Mouse (Mus musculus) stomach, embryonic 14.5 days (tissue): ENCODE results near the gene Plxnc1. TPM values are rescaled to one million over a fixed set of nuclear protein-coding genes. Genes with fewer than 3 reads are reported as not detected.
A peak's percentile ranks its signal among the peaks of the same experiment; 100 is the strongest.

ENCODE experiments used
- ATAC-seq: fragments of 200-750 bp; cut with Nextera tagmentation; 2 replicates; pipeline ENCODE4 v1.8.0; 2017; ENCODE audit warnings: low read depth, moderate TSS enrichment; ENCODE audit not compliant: insufficient number of reproducible peaks, insufficient read depth, low FRiP score
- H3K27ac ChIP-seq: fragments of 300-500 bp; sonication (generic); 2 replicates; pipeline ENCODE4 v1.5.1; 2014; ENCODE audit warnings: mild to moderate bottlenecking, low read length, moderate library complexity, mixed read lengths
- H3K27me3 ChIP-seq: fragments of 300-500 bp; sonication (generic); 2 replicates; pipeline ENCODE4 v1.6.1; 2014; ENCODE audit warnings: low read length, control low read depth, mixed read lengths; ENCODE audit not compliant: control insufficient read depth, insufficient read depth
- H3K36me3 ChIP-seq: fragments of 300-500 bp; sonication (generic); 2 replicates; pipeline ENCODE4 v1.6.1; 2014; ENCODE audit warnings: mild to moderate bottlenecking, control low read depth, low read length, moderate library complexity, mixed read lengths; ENCODE audit not compliant: control insufficient read depth, insufficient read depth
- H3K4me1 ChIP-seq: fragments of 300-500 bp; sonication (generic); 2 replicates; pipeline ENCODE4 v1.6.1; 2014; ENCODE audit warnings: low read length, control low read depth, mixed read lengths; ENCODE audit not compliant: control insufficient read depth, insufficient read depth
- H3K4me2 ChIP-seq: fragments of 300-500 bp; sonication (generic); replicated peaks from 2 replicates; pipeline ENCODE4 v1.6.1; 2014; ENCODE audit warnings: low read depth, low read length, control low read depth
- H3K4me3 ChIP-seq: fragments of 300-500 bp; sonication (generic); 2 replicates; pipeline ENCODE4 v1.5.1; 2014; ENCODE audit warnings: low read depth, low read length, control low read depth
- H3K9ac ChIP-seq: fragments of 300-500 bp; sonication (generic); replicated peaks from 2 replicates; pipeline ENCODE4 v1.6.1; 2014; ENCODE audit warnings: low read depth, mild to moderate bottlenecking, control low read depth, low read length, moderate library complexity, mixed read lengths
- H3K9me3 ChIP-seq: fragments of 300-500 bp; sonication (generic); 2 replicates; pipeline ENCODE4 v1.6.1; 2016; ENCODE audit warnings: low read depth, low read length, control low read depth; ENCODE audit not compliant: control insufficient read depth
- WGBS: fragments of 180-500 bp; shearing (Covaris S2); extraction: QIAGEN DNeasy Blood & Tissue Kit; methylation state at CpG from one replicate; pipeline ENCODE4 v1.1.7; 2014; 5-methylcytosine and 5-hydroxymethylcytosine counted together
- polyA plus RNA-seq: library from polyadenylated mRNA; unstranded; fragments of >200 nt; fragmentation: Nextera tagmentation; extraction: Ambion mirVana; gene quantifications from 2 replicates; pipeline ENCODE4 v1.2.1, GENCODE M21; 2014

Plxnc1 gene
- polyA plus RNA-seq, 1 experiment from 2014 or later, result 2.3 TPM

DNA sequence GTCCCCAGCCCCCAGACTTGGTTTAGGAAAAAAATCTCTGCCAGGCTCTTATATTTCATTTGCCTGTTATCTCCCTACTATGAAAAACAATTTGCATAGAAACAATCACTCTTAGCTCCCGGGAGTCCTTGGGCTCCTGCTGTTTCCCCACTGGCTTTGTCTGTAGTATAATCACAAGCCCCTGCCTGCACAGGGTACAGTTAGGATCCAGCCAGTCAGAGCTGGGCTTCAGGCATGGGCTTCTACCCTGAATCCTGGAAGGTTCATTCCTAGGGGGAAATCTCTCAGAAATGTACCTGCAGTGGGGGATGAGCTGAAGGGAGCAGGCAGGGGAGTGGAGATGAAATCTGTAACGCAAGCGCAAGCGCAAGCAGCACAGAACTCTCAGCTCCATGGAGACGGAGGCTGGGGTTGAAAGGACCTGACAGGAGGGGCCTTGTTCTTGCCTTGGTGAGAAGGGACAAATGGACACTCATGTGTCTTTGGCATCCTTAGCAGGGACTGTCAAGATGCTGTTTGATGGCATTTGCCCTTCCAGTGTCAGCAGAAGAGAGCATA, 33.7 kb upstream of the Plxnc1 start:
- WGBS, result 48% methylated on average over 5 of the region's 5 CpGs
- ATAC-seq, result no peak
- Histone ChIP-seq H3K9me3 (no peaks in the 10 kb centered on the region), H3K4me3 (no peak overlapping the region), H3K27ac (no peak overlapping the region), H3K9ac (no peak overlapping the region), H3K4me2 (no peak overlapping the region), H3K27me3 (no peaks in the 10 kb centered on the region), H3K4me1 (no peaks in the 10 kb centered on the region), H3K36me3 (no peaks in the 10 kb centered on the region)

DNA sequence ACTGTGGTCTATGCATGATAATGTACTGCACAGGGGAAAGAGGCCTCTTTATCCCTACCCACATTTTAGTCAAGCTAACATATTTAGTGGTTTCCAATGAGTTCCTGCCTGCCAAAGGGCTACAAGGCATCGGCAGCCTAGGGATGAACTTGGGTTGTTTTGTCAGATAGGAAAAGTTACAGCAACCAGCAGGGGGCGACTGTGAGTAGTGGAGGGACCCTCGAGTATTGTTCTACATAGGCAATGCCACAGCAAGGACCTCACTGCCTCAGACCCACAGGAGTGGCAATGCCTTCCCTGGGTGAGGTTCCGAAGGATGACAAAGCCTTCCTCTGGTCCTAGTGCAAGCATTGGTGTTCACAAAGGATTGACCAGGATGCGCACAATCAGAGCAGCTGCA, 31.7 kb upstream of the Plxnc1 start:
- WGBS, result 63% methylated on average over 5 of the region's 5 CpGs
- no peak for ATAC-seq

DNA sequence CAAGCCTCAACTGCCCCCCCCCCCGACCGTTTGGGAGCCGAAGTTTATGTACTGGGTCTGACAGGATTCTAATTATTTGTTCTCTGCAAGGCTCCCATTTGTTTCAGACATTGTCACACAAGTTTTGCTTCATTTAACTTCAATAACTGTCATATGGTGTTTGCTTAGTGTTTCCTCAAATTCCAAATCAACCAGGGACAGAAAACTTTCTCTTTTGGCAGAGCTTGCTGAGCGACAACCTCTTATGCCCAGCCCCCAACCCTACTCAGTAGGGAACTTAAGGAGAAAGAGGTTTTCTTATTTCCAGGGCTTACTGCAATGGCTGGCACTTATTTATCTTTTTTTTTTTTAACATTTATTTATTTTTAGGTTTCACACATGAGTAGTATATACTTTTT, 30.5 kb upstream of the Plxnc1 start:
- ATAC-seq, result no peak
- Histone ChIP-seq H3K9ac (no peak overlapping the region), H3K4me3 (no peak overlapping the region), H3K9me3 (no peaks in the 10 kb centered on the region), H3K4me2 (0 out of 2 replicates have a peak overlapping the region, but pooled peaks have one; percentile 3), H3K27ac (no peak overlapping the region), H3K36me3 (no peaks in the 10 kb centered on the region), H3K27me3 (no peaks in the 10 kb centered on the region), H3K4me1 (no peaks in the 10 kb centered on the region)
- WGBS, result 27% methylated on average over 4 of the region's 4 CpGs

More for the DNA sequence above, 31.7 kb upstream of the Plxnc1 start:
- H3K9ac ChIP-seq, result no peak overlapping the region
- H3K27me3 ChIP-seq, result no peaks in the 10 kb centered on the region
- no peak overlapping the region for H3K4me3 ChIP-seq
- H3K4me1 ChIP-seq, result no peaks in the 10 kb centered on the region
- H3K27ac ChIP-seq, result no peak overlapping the region
- H3K36me3 ChIP-seq, result no peaks in the 10 kb centered on the region
- no peaks in the 10 kb centered on the region for H3K9me3 ChIP-seq
- H3K4me2 ChIP-seq, result no peak overlapping the region

- no peak for ATAC-seq
- Histone ChIP-seq H3K27me3 (no peaks in the 10 kb centered on the region), H3K4me3 (no peak overlapping the region), H3K9me3 (no peaks in the 10 kb centered on the region), H3K36me3 (no peaks in the 10 kb centered on the region), H3K4me1 (no peaks in the 10 kb centered on the region), H3K27ac (no peak overlapping the region), H3K9ac (no peak overlapping the region), H3K4me2 (0 out of 2 replicates have a peak overlapping the region, but pooled peaks have one; percentile 3)
- 56% methylated on average over 9 of the region's 9 CpGs for WGBS
These were observed 29.9 kb upstream of the Plxnc1 start for GRCm38 (mm10) chr10:94974345-94975098.

- H3K4me1 ChIP-seq, result no peaks in the 10 kb centered on the region
- H3K27me3 ChIP-seq, result no peaks in the 10 kb centered on the region
- WGBS, result 65% methylated on average over 3 of the region's 3 CpGs
- no peaks in the 10 kb centered on the region for H3K36me3 ChIP-seq
- H3K27ac ChIP-seq, result no peak overlapping the region
- H3K9me3 ChIP-seq, result no peaks in the 10 kb centered on the region
- no peak for ATAC-seq
- H3K4me3 ChIP-seq, result no peak overlapping the region
- H3K9ac ChIP-seq, result no peak overlapping the region
- H3K4me2 ChIP-seq, result no peak overlapping the region
These were observed 27.1 kb upstream of the Plxnc1 start for GRCm38 (mm10) chr10:94971625-94972161.

DNA sequence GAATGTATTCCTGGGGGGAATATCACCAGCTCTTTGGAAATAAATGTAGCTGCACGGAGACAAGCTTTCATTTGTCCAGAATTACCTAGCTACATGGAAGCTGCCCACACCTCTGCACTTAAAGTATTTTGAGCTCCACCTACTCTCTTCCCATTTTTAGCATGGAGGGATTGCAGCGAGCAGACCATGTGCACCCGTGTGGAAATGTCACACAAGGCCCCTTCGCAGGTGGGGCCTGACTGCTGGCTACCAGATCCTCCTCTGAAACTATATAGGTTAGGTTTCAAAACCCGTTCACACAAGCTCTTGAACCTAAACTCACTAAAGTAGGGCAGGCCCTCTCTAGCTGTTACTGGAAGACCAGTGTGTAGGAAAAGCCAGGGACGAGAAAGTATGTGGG, 25.6 kb upstream of the Plxnc1 start:
- no peaks in the 10 kb centered on the region for H3K36me3 ChIP-seq
- H3K27me3 ChIP-seq, result no peaks in the 10 kb centered on the region
- no peaks in the 10 kb centered on the region for H3K4me1 ChIP-seq
- H3K27ac ChIP-seq, result no peak overlapping the region
- H3K9ac ChIP-seq, result no peak overlapping the region
- no peak overlapping the region for H3K4me2 ChIP-seq
- no peak overlapping the region for H3K4me3 ChIP-seq
- peaks cover 2% of the 10 kb centered on the region; the same call in 1 of the 2 replicates for H3K9me3 ChIP-seq
- 75% methylated on average over 6 of the region's 6 CpGs for WGBS
- no peak for ATAC-seq

DNA sequence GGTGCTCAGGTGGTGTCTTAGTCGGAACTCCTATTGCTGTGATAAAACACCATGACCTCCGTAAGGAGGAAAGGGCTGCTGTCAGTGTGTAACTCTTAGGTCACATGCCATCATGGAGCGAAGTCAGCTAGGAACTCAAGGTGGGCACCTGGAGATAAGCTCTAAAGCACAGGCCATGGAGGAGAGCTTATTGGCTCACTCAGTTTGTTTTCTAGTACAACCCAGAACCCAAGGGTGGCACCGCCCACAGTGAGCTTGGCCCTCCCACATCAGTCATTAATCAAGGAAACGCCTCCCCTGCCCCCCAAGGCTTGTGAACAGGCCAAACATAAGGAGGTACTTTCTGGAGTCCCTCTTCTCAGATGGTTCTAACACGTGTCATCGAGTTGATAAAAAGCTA, 22.8 kb upstream of the Plxnc1 start:
- Histone ChIP-seq H3K4me3 (no peak overlapping the region), H3K27me3 (no peaks in the 10 kb centered on the region), H3K9me3 (peaks cover 10% of the 10 kb centered on the region; the same call in 1 of the 2 replicates), H3K4me2 (no peak overlapping the region), H3K9ac (no peak overlapping the region), H3K36me3 (no peaks in the 10 kb centered on the region), H3K4me1 (no peaks in the 10 kb centered on the region), H3K27ac (no peak overlapping the region)
- 85% methylated on average over 7 of the region's 7 CpGs for WGBS
- no peak for ATAC-seq

GRCm38 (mm10) chr10:94966789-94967188, 22.2 kb upstream of the Plxnc1 start:
- no peaks in the 10 kb centered on the region for H3K36me3 ChIP-seq
- ATAC-seq, result no peak
- WGBS, result 94% methylated on average over 7 of the region's 7 CpGs
- no peak overlapping the region for H3K27ac ChIP-seq
- no peak overlapping the region for H3K9ac ChIP-seq
- H3K4me1 ChIP-seq, result no peaks in the 10 kb centered on the region
- H3K4me3 ChIP-seq, result no peak overlapping the region
- H3K4me2 ChIP-seq, result no peak overlapping the region
- H3K27me3 ChIP-seq, result no peaks in the 10 kb centered on the region
- H3K9me3 ChIP-seq, result peaks cover 10% of the 10 kb centered on the region; the same call in 1 of the 2 replicates
